ENCODE assay signal across 18 mouse cellular contexts in genomic region chr5:41562299-41562698, GRCm38 (mm10).
DNase-seq lines count a peak whose midpoint lies in the region; ATAC-seq and TF ChIP-seq lines count a peak whose summit lies in the region.
"Had no signal": no experiment of that assay in that cellular context is flagged by ENCODE, and none has a peak within 500 bp of the region (broad histone marks: within the 10 kb centered on the region; RNA-seq: fewer than 3 reads in every experiment).

No protein-coding gene starts in this region.

- TF ChIP-seq POLR2A in kidney, adult 2 months (IDR thresholded peaks at IDR 0.05; ENCODE audit: low read depth, low read length) = no peak

- ATAC-seq in embryonic facial prominence, embryonic 11.5 days (replicated peaks; ENCODE audit: insufficient number of reproducible peaks, low FRiP score, low TSS enrichment, low read depth) = no peak
- no peak for ATAC-seq in embryonic facial prominence, embryonic 14.5 days (ENCODE audit: low read depth)
- peak; percentile 85 for ATAC-seq in limb, embryonic 12.5 days (ENCODE audit: insufficient number of reproducible peaks, insufficient read depth, low FRiP score, low TSS enrichment, low read depth)
- no peak for ATAC-seq in inflammation-experienced regulatory T-cells, adult 6 months
- ATAC-seq: forebrain, postnatal 0 days; intestine, postnatal 0 days had no signal

- WGBS in embryonic facial prominence, embryonic 11.5 days = 33% methylated on average over 1 of the region's 1 CpGs
- 53% methylated on average over 1 of the region's 1 CpGs for WGBS in embryonic facial prominence, embryonic 10.5 days
- 45% methylated on average over 1 of the region's 1 CpGs for WGBS in embryonic facial prominence, embryonic 14.5 days
- WGBS in limb, embryonic 12.5 days = 9% methylated on average over 1 of the region's 1 CpGs
- WGBS in kidney, adult 2 months = 62% methylated on average over 1 of the region's 1 CpGs

- H3K9ac ChIP-seq in embryonic facial prominence, embryonic 11.5 days (replicated peaks; ENCODE audit: low read length) = no peak overlapping the region
- no peak overlapping the region for H3K9ac ChIP-seq in embryonic facial prominence, embryonic 14.5 days (ENCODE audit: low read depth, low read length)
- no peak overlapping the region for H3K9ac ChIP-seq in limb, embryonic 12.5 days (replicated peaks)
- H3K9ac ChIP-seq: forebrain, embryonic 12.5 days; forebrain, postnatal 0 days; heart, embryonic 13.5 days; hindbrain, embryonic 15.5 days had no signal

- H3K36me3 ChIP-seq in embryonic facial prominence, embryonic 11.5 days (replicated peaks; ENCODE audit: control insufficient read depth, insufficient read depth, low read depth, low read length) = no peaks in the 10 kb centered on the region
- no peaks in the 10 kb centered on the region for H3K36me3 ChIP-seq in embryonic facial prominence, embryonic 10.5 days (replicated peaks)
- H3K36me3 ChIP-seq in embryonic facial prominence, embryonic 14.5 days (ENCODE audit: control insufficient read depth, insufficient read depth, low read length) = no peaks in the 10 kb centered on the region
- H3K36me3 ChIP-seq in limb, embryonic 12.5 days = no peaks in the 10 kb centered on the region
- H3K36me3 ChIP-seq in kidney, adult 2 months (ENCODE audit: control insufficient read depth, insufficient read depth, low read length) = no peaks in the 10 kb centered on the region
- H3K36me3 ChIP-seq: forebrain, embryonic 12.5 days; heart, embryonic 13.5 days; hindbrain, embryonic 15.5 days had no signal

- H3K4me2 ChIP-seq in embryonic facial prominence, embryonic 11.5 days (ENCODE audit: low read depth, low read length) = no peak overlapping the region
- no peak overlapping the region for H3K4me2 ChIP-seq in embryonic facial prominence, embryonic 14.5 days (ENCODE audit: low read depth, low read length)
- H3K4me2 ChIP-seq in limb, embryonic 12.5 days = no peak overlapping the region
- H3K4me2 ChIP-seq: forebrain, embryonic 12.5 days; heart, embryonic 13.5 days; hindbrain, embryonic 15.5 days had no signal

- H3K4me3 ChIP-seq in embryonic facial prominence, embryonic 11.5 days (ENCODE audit: low read depth, low read length) = no peak overlapping the region
- no peak overlapping the region for H3K4me3 ChIP-seq in embryonic facial prominence, embryonic 10.5 days
- no peak overlapping the region for H3K4me3 ChIP-seq in embryonic facial prominence, embryonic 14.5 days (ENCODE audit: low read depth, low read length)
- no peak overlapping the region for H3K4me3 ChIP-seq in limb, embryonic 12.5 days (replicated peaks)
- no peak overlapping the region for H3K4me3 ChIP-seq in kidney, adult 2 months (ENCODE audit: insufficient read depth, low read depth, low read length)
- H3K4me3 ChIP-seq: forebrain, embryonic 12.5 days; gastrocnemius, adult 2 months; heart, embryonic 13.5 days; hindbrain, embryonic 15.5 days had no signal

- TF ChIP-seq CTCF in kidney, adult 2 months (conservative IDR thresholded peaks at IDR 0.05; ENCODE audit: insufficient read depth, insufficient read length, low read depth, low read length) = no peak

- DNase-seq in embryonic facial prominence, embryonic 11.5 days (ENCODE audit: low spot score) = peak; percentile 53
- DNase-seq in embryonic facial prominence, embryonic 10.5 days (ENCODE audit: low spot score) = no peak
- peak; percentile 68 for DNase-seq in embryonic facial prominence, embryonic 14.5 days (ENCODE audit: low spot score)
- DNase-seq in kidney, adult 2 months = no peak
- no peak for DNase-seq in spleen, postnatal 4 days (ENCODE audit: low spot score in 2 of 2)
- DNase-seq: adrenal gland, postnatal 14 days; cerebellum, adult 2 months; cerebellum, postnatal 10 days; forebrain, postnatal 0 days; gastrocnemius, adult 2 months; gastrocnemius, postnatal 25 days; heart, postnatal 36 days had no signal

- H3K27ac ChIP-seq in embryonic facial prominence, embryonic 11.5 days (replicated peaks; ENCODE audit: low read depth, low read length) = no peak overlapping the region
- H3K27ac ChIP-seq in embryonic facial prominence, embryonic 10.5 days (replicated peaks) = no peak overlapping the region
- no peak overlapping the region for H3K27ac ChIP-seq in embryonic facial prominence, embryonic 14.5 days (replicated peaks; ENCODE audit: low read depth, low read length)
- H3K27ac ChIP-seq in limb, embryonic 12.5 days = no peak overlapping the region
- H3K27ac ChIP-seq in kidney, adult 2 months (ENCODE audit: insufficient read depth, low read depth, low read length) = no peak overlapping the region
- H3K27ac ChIP-seq: forebrain, embryonic 12.5 days; gastrocnemius, adult 2 months; heart, embryonic 13.5 days; hindbrain, embryonic 15.5 days had no signal

- H3K9me3 ChIP-seq in embryonic facial prominence, embryonic 11.5 days (replicated peaks; ENCODE audit: control insufficient read depth, low read length) = no peaks in the 10 kb centered on the region
- H3K9me3 ChIP-seq in embryonic facial prominence, embryonic 10.5 days = no peaks in the 10 kb centered on the region
- H3K9me3 ChIP-seq in embryonic facial prominence, embryonic 14.5 days (ENCODE audit: control insufficient read depth, low read length) = no peaks in the 10 kb centered on the region
- H3K9me3 ChIP-seq in limb, embryonic 12.5 days = no peaks in the 10 kb centered on the region
- H3K9me3 ChIP-seq: forebrain, embryonic 12.5 days; heart, embryonic 13.5 days; hindbrain, embryonic 15.5 days had no signal

- H3K27me3 ChIP-seq in embryonic facial prominence, embryonic 11.5 days (ENCODE audit: control insufficient read depth, insufficient read depth, low read length) = no peaks in the 10 kb centered on the region
- H3K27me3 ChIP-seq in embryonic facial prominence, embryonic 10.5 days (replicated peaks; ENCODE audit: low read depth, poor library complexity, severe bottlenecking) = no peaks in the 10 kb centered on the region
- H3K27me3 ChIP-seq in embryonic facial prominence, embryonic 14.5 days (replicated peaks; ENCODE audit: control insufficient read depth, insufficient read depth, low read length) = no peaks in the 10 kb centered on the region
- no peaks in the 10 kb centered on the region for H3K27me3 ChIP-seq in limb, embryonic 12.5 days
- H3K27me3 ChIP-seq in kidney, adult 2 months (replicated peaks; ENCODE audit: control insufficient read depth, insufficient read depth, low read length) = no peaks in the 10 kb centered on the region
- H3K27me3 ChIP-seq: forebrain, embryonic 12.5 days; heart, embryonic 13.5 days; hindbrain, embryonic 15.5 days had no signal

- no peaks in the 10 kb centered on the region for H3K4me1 ChIP-seq in embryonic facial prominence, embryonic 11.5 days (ENCODE audit: control insufficient read depth, insufficient read depth, low read length)
- H3K4me1 ChIP-seq in embryonic facial prominence, embryonic 10.5 days = no peaks in the 10 kb centered on the region
- peaks cover 8% of the 10 kb centered on the region for H3K4me1 ChIP-seq in embryonic facial prominence, embryonic 14.5 days (ENCODE audit: control insufficient read depth, insufficient read depth, low read length)
- peaks cover 10% of the 10 kb centered on the region; the same call in 1 of the 2 replicates for H3K4me1 ChIP-seq in limb, embryonic 12.5 days (replicated peaks)
- no peaks in the 10 kb centered on the region for H3K4me1 ChIP-seq in kidney, adult 2 months (ENCODE audit: control insufficient read depth, insufficient read depth, low read length)
- H3K4me1 ChIP-seq: forebrain, embryonic 12.5 days; heart, embryonic 13.5 days; hindbrain, embryonic 15.5 days had no signal

Comparison
In these comparisons a context has a peak if more than half of its experiments do, and no peak if none do; other contexts are left out.
1. DNase-seq: peak in embryonic facial prominence, embryonic 11.5 days (single experiment) and embryonic facial prominence, embryonic 14.5 days (single experiment); none in embryonic facial prominence, embryonic 10.5 days (single experiment), kidney, adult 2 months (single experiment) and spleen, postnatal 4 days (0 of 2).